Mouse (Mus musculus): ENCODE results near the gene Cbr1.

DNA sequence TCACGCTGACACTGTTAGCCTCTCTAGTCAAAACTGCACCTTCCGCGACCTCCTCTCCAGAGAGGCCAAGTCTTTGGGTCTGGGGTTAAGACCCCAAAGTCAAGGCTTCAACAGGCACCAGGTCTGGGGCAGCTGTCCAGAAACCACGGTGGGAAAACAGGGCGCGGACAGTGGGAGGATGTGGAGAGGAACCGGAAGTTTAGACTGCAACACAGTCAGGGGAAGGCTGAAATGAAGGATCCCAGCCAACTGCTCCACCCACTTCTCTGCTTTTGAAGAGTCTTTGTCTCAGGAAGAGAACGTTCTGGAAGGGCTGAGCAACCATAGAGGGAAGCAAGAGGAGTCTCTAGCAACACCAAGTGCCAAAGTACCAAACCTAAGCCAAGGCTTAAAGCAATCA is 48.0 kb upstream of the Cbr1 start:
- TF ChIP-seq CTCF (conservative IDR thresholded peaks at IDR 0.05; ENCODE audit: low read length) (no peak), NANOG (IDR thresholded peaks at IDR 0.05; ENCODE audit: borderline replicate concordance, low read length) (no peak), POU5F1 (IDR thresholded peaks at IDR 0.05; ENCODE audit: borderline replicate concordance, low read length) (no peak)
